Mouse (Mus musculus) midbrain, embryonic 15.5 days (tissue): ENCODE data around the gene Irf4. TPM values are rescaled to one million over a fixed set of nuclear protein-coding genes. Genes with fewer than 3 reads are reported as not detected.

Source experiments
- ATAC-seq: fragments of 200-750 bp; cut with Nextera tagmentation; replicated peaks from 2 replicates; pipeline ENCODE4 v1.8.0; 2017; ENCODE audit warnings: moderate TSS enrichment
- H3K27ac ChIP-seq: fragments of 300-500 bp; sonication (generic); 2 replicates; pipeline ENCODE4 v1.5.1; 2015; ENCODE audit warnings: mild to moderate bottlenecking, inconsistent platforms
- H3K27me3 ChIP-seq: fragments of 300-500 bp; sonication (generic); replicated peaks from 2 replicates; pipeline ENCODE4 v1.6.1; 2015; ENCODE audit warnings: inconsistent platforms
- H3K36me3 ChIP-seq: fragments of 300-500 bp; sonication (generic); replicated peaks from 2 replicates; pipeline ENCODE4 v1.6.1; 2015; ENCODE audit warnings: inconsistent platforms
- H3K4me1 ChIP-seq: fragments of 300-500 bp; sonication (generic); 2 replicates; pipeline ENCODE4 v1.6.1; 2015; ENCODE audit warnings: inconsistent platforms
- H3K4me2 ChIP-seq: fragments of 300-500 bp; sonication (generic); 2 replicates; pipeline ENCODE4 v1.6.1; 2015; ENCODE audit warnings: inconsistent platforms, mild to moderate bottlenecking, moderate library complexity
- H3K4me3 ChIP-seq: fragments of 300-500 bp; sonication (generic); 2 replicates; pipeline ENCODE4 v1.5.1; 2015; ENCODE audit warnings: mild to moderate bottlenecking, inconsistent platforms
- H3K9ac ChIP-seq: fragments of 300-500 bp; sonication (generic); 2 replicates; pipeline ENCODE4 v1.6.1; 2015; ENCODE audit warnings: mild to moderate bottlenecking, inconsistent platforms
- H3K9me3 ChIP-seq: fragments of 300-500 bp; sonication (generic); 2 replicates; pipeline ENCODE4 v1.6.1; 2016; ENCODE audit warnings: inconsistent platforms
- WGBS: fragments of 180-500 bp; shearing (Covaris S2); methylation state at CpG from one replicate; pipeline ENCODE4 v1.1.7; 2015; ENCODE audit warnings: mixed read lengths; 5-methylcytosine and 5-hydroxymethylcytosine counted together
- polyA plus RNA-seq: library from polyadenylated mRNA; unstranded; fragments of >200 nt; fragmentation: Nextera tagmentation; extraction: Ambion mirVana; gene quantifications from 2 replicates; pipeline ENCODE4 v1.2.1, GENCODE M21; 2015

The Irf4 gene
- polyA plus RNA-seq: 0.08 and 0.17 TPM in 2 replicates

DNA sequence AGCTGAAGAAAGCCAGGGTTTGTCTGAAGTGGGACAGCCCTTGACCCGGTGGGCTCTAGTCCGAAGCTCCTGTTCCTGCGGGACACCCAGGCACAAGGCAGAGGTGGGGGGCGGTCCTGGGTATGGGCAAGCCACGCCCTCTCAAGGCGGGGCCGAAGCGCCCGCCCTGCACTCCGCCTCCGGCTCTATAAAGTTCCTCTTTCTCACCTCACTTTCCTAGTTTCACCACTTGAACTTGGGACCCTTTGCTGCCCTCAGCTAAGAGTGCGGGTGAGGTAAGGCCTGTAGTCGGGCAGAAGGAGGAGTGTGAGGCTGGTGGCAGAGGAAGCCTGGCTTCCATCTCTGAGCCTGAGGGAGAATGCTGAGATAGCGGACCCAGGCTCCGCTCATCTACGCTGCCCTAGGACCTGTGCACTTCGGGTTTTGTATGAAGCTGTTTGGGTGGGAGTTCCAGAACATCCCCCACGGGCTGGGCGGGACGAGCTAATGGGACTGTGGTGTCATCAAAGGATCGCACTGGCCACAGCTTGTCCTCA is at the start of gene Irf4:
Gene Irf4 (plus strand): TSS at position 206 of the 536 bp plus-strand sequence.
- peaks cover 21% of the 10 kb centered on the region for H3K4me1 ChIP-seq
- peaks cover 47% of the 10 kb centered on the region for H3K27me3 ChIP-seq
- H3K36me3 ChIP-seq: no peaks in the 10 kb centered on the region
- peak within 1 kb of the TSS; percentile 35 for H3K4me3 ChIP-seq
- H3K9me3 ChIP-seq: no peaks in the 10 kb centered on the region
- under 1% methylated on average over 21 of the region's 21 CpGs for WGBS
- peak; percentile 70 for ATAC-seq
- H3K27ac ChIP-seq: no peak within 1 kb of the TSS
- H3K9ac ChIP-seq: no peak within 1 kb of the TSS
- peak within 1 kb of the TSS; percentile 57 for H3K4me2 ChIP-seq

DNA sequence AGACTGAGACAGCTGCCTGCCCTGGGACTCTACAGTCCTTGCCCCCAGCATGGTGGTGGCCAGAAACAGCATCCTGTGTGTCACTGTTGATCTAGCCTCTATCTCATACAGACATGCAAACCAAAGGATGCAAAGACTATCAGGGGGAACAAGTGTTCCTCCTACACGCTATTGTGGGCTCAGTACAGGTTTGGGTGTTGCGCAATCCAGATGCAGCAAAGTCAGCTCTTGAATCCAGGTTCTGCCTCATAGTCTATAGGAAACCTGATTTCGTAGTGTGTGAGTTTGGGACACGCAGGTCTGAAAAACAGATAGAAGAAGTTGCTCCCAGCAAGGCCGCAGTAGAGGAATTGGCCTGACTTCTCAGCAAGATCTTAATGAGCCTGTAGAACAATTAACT is 46.3 kb upstream of the Irf4 start:
- no peak for ATAC-seq
- Histone ChIP-seq H3K9me3 (no peaks in the 10 kb centered on the region), H3K4me3 (no peak overlapping the region), H3K9ac (no peak overlapping the region), H3K27me3 (no peaks in the 10 kb centered on the region), H3K4me1 (no peaks in the 10 kb centered on the region), H3K4me2 (no peak overlapping the region), H3K36me3 (no peaks in the 10 kb centered on the region), H3K27ac (no peak overlapping the region)
- 97% methylated on average over 5 of the region's 5 CpGs for WGBS

DNA sequence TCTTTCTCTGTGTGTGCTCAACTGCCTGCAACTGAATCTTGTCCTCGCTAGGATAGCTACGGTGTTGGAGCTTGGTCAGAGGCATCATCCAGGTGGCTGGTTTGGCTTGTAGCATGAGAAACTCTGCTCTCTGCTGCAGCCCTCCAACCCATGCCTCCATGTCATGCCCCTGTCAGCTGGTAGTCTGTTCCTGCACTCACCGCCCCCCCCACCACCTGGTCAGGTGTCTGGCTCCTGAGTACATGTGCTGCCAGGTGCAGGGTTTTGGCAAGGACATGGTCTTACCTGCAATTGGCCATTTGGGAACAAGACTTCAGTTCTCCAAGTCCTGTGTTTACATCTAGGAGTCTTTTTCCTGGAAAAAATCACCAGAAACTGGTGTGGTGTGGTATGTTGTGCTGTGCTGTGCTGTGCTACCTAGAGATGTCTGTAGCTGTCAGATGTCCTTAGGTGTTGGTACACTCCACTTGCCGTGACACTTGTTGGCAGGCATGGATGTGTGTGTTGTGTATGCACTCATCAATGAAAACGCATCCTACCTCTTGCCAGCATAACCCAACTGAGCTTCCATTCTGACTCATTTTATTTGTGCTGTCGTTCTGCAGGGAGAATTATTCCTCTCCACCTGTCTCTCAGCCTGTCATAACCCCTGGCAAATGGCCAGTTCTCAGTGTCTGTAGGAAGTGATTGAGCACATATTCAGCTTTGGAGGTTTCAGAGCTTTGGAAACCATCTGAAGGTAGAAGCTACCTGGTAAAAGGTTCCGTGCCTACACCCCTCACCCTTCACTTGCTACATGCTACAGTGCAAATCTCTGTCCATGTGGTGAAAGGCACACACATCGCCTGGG is 44.6 kb upstream of the Irf4 start:
- Histone ChIP-seq H3K9me3 (no peaks in the 10 kb centered on the region), H3K27ac (no peak overlapping the region), H3K27me3 (no peaks in the 10 kb centered on the region), H3K9ac (no peak overlapping the region), H3K4me1 (no peaks in the 10 kb centered on the region), H3K4me2 (no peak overlapping the region), H3K36me3 (0 out of 2 replicates have a peak, but pooled peaks cover 7% of the 10 kb centered on the region), H3K4me3 (no peak overlapping the region)
- 87% methylated on average over 8 of the region's 8 CpGs for WGBS
- ATAC-seq: no peak

DNA sequence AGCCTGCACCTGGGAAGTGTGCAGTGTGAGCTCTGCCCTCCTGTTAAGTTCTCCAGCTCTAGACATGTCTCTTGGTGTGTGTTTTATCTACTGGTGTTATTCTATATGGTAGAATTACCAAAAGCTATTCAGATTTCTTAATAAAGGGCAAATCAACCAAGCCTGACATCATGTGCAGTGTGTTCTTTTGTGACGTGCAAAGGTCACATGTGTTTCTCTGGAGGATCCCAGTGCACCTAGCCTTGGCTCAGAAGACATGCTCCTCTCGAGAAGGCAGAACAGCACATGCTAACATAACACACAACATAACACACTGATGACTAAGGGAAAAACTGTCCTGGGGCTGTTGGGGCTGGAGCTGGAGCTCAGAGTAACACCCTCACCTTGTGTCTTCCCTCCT is 38.0 kb upstream of the Irf4 start:
- Histone ChIP-seq H3K4me3 (no peak overlapping the region), H3K4me2 (no peak overlapping the region), H3K27ac (no peak overlapping the region), H3K36me3 (0 out of 2 replicates have a peak, but pooled peaks cover 7% of the 10 kb centered on the region), H3K4me1 (no peaks in the 10 kb centered on the region), H3K27me3 (no peaks in the 10 kb centered on the region), H3K9ac (no peak overlapping the region), H3K9me3 (no peaks in the 10 kb centered on the region)
- no peak for ATAC-seq
- 81% methylated on average over 2 of the region's 2 CpGs for WGBS

DNA sequence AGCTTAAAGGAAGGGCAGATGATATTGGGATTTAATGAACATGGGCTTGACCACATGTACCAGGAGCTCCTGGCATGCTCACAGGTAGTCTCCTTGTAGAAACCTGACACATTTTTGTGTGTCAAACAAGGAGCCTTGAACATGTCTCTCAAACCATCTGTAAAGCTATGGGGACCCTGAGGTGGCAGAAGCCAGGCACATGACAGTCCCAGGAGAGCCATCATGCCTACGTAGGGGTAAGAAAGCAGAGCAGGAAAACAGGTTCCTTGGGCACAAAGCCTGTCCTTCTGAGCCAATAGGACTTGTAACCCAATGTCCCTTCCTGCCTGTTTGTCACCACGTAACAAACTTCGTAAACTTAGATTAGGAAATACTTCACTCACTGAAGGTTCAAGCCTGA is 37.3 kb upstream of the Irf4 start:
- no peak overlapping the region for H3K4me2 ChIP-seq
- no peak overlapping the region for H3K27ac ChIP-seq
- no peaks in the 10 kb centered on the region for H3K9me3 ChIP-seq
- H3K27me3 ChIP-seq: no peaks in the 10 kb centered on the region
- no peaks in the 10 kb centered on the region for H3K4me1 ChIP-seq
- no peak overlapping the region for H3K4me3 ChIP-seq
- WGBS: 95% methylated on average over 3 of the region's 3 CpGs
- no peak for ATAC-seq
- H3K9ac ChIP-seq: no peak overlapping the region
- H3K36me3 ChIP-seq: 0 out of 2 replicates have a peak, but pooled peaks cover 7% of the 10 kb centered on the region

DNA sequence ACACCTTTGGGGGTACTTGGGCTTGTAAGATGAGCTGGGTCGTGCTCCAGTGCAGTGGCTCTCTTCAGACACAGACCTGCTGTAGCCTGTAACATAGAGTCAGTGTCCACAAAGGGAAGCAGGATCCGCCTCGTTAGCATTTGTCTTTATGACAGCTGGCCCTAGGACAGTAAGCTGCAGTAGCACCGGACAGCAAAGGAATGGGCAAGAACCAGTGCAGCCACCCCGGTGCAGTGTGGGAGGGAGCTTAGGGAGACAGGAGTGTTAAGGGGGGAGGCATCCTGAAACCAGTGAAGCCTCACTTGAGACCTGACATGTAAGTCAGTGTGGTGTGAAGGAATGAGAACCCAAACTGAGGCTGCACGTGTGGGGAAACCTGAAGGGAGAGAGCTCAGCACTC is 36.7 kb upstream of the Irf4 start:
- no peak overlapping the region for H3K27ac ChIP-seq
- no peak overlapping the region for H3K4me2 ChIP-seq
- no peak overlapping the region for H3K9ac ChIP-seq
- no peak overlapping the region for H3K4me3 ChIP-seq
- no peaks in the 10 kb centered on the region for H3K4me1 ChIP-seq
- no peaks in the 10 kb centered on the region for H3K27me3 ChIP-seq
- 83% methylated on average over 6 of the region's 6 CpGs for WGBS
- peak; percentile 13; the same call in 1 of the 2 replicates for ATAC-seq
- 0 out of 2 replicates have a peak, but pooled peaks cover 7% of the 10 kb centered on the region for H3K36me3 ChIP-seq
- no peaks in the 10 kb centered on the region for H3K9me3 ChIP-seq

DNA sequence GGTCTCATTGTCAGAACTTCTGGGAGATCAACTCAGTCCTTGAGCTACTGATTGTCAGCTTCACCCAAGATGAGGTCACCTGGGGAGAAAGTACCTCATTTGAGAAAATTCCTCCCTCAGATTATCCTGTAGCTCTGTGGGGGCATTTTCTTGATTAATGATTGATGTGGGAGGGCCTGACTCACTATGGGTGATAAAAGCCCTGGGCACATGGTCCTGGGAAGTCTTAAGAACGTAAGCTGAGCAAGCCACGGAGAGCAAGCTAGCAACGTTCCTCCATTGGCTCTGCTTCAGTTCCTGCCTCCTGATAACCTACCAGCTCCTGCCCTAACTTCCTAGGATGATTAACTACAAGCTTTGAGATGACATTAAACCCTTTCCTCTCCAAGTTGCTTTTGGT is 35.4 kb upstream of the Irf4 start:
- Histone ChIP-seq H3K9me3 (no peaks in the 10 kb centered on the region), H3K4me3 (no peak overlapping the region), H3K27ac (no peak overlapping the region), H3K9ac (no peak overlapping the region), H3K27me3 (no peaks in the 10 kb centered on the region), H3K36me3 (0 out of 2 replicates have a peak, but pooled peaks cover 5% of the 10 kb centered on the region), H3K4me2 (no peak overlapping the region), H3K4me1 (no peaks in the 10 kb centered on the region)
- no peak for ATAC-seq
- WGBS: 89% methylated on average over 3 of the region's 3 CpGs

DNA sequence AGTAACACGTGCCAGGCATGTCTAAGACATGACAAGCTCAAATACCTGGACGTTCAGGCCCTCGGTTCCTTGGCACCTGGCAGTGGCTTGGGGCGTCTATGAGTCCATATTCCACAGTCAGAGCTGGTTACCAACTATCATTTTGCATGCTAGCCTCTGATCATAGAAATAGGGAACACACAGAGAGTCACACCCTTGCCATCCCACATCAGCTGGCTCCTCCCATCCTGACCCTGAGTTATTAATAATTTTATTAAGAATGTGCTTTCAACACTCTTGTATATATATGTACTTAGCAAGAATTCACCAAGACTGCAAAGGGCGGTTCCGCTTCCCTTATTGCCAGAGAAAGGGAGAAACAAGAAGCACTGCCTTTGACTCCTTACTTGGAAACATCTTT is 34.5 kb upstream of the Irf4 start:
- Histone ChIP-seq H3K36me3 (no peaks in the 10 kb centered on the region), H3K9me3 (no peaks in the 10 kb centered on the region), H3K4me2 (no peak overlapping the region), H3K27me3 (no peaks in the 10 kb centered on the region), H3K4me1 (no peaks in the 10 kb centered on the region), H3K4me3 (no peak overlapping the region), H3K27ac (no peak overlapping the region), H3K9ac (no peak overlapping the region)
- 92% methylated on average over 6 of the region's 6 CpGs for WGBS
- ATAC-seq: no peak

DNA sequence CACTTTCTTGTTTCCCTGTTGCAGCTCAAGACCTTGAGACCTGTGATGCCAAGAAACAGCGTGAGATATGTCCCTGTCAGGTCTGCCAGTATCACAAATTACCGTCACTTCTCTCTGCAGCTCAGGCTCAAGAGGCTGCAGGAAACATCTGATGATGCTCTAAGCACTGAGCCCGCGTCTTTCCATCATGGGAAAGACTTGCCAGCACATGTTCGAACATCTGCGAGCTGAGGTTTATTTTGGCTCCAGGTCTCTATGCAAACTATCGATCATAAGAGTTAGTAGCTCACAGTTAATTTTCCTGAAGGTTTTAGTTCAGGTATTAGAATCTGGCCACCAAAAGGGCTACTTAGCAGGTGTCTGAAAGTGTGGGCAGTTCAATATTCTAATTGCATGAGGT is 34.0 kb upstream of the Irf4 start:
- 96% methylated on average over 7 of the region's 7 CpGs for WGBS
- Histone ChIP-seq H3K4me3 (no peak overlapping the region), H3K27me3 (no peaks in the 10 kb centered on the region), H3K9me3 (no peaks in the 10 kb centered on the region), H3K4me1 (no peaks in the 10 kb centered on the region), H3K9ac (no peak overlapping the region), H3K27ac (no peak overlapping the region), H3K4me2 (no peak overlapping the region), H3K36me3 (no peaks in the 10 kb centered on the region)
- no peak for ATAC-seq

DNA sequence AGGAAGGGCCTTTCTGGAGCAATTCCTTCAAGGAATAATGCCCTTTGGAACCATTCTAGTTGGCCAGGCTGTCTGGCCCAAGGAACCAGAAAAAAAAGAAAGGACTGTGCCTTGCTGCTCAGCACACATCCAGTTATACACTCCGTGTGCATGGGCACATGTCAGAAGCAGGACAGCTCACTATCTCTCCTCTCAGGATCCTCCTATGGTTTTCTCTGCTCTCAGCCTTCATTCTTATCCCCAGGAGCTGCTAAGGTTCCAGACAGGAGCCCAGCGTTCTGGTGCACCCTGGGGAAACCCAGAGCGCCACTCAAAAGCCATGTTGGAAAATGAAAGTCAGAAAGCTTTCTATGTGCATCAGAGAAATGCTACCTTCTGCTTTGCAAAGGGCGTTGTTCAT is 33.5 kb upstream of the Irf4 start:
- Histone ChIP-seq H3K36me3 (no peaks in the 10 kb centered on the region), H3K9ac (no peak overlapping the region), H3K4me3 (no peak overlapping the region), H3K4me1 (no peaks in the 10 kb centered on the region), H3K9me3 (no peaks in the 10 kb centered on the region), H3K27ac (no peak overlapping the region), H3K27me3 (no peaks in the 10 kb centered on the region), H3K4me2 (no peak overlapping the region)
- no peak for ATAC-seq
- 88% methylated on average over 4 of the region's 4 CpGs for WGBS

DNA sequence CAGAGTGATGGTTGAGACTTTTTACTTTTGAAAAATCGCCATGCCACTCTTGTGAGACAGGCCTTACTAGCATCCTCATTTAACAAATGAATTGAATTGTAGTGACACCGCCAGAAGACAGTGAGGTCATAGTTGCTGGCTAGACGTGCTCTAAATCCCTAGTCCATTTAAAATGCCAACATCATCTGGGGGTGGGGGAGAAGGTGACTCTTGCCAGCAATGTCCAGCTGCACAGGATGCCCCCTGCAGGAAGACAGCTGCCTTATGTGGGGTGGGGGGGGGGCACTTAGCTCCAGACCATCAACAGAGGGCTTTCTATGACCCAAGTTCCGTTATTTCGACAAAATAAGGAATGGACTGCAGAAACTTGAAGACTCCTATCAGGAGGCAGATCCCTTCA is 32.4 kb upstream of the Irf4 start:
- Histone ChIP-seq H3K36me3 (no peaks in the 10 kb centered on the region), H3K9ac (no peak overlapping the region), H3K27me3 (no peaks in the 10 kb centered on the region), H3K4me1 (no peaks in the 10 kb centered on the region), H3K27ac (no peak overlapping the region), H3K4me2 (no peak overlapping the region), H3K9me3 (no peaks in the 10 kb centered on the region), H3K4me3 (no peak overlapping the region)
- ATAC-seq: no peak
- WGBS: 72% methylated on average over 5 of the region's 5 CpGs

DNA sequence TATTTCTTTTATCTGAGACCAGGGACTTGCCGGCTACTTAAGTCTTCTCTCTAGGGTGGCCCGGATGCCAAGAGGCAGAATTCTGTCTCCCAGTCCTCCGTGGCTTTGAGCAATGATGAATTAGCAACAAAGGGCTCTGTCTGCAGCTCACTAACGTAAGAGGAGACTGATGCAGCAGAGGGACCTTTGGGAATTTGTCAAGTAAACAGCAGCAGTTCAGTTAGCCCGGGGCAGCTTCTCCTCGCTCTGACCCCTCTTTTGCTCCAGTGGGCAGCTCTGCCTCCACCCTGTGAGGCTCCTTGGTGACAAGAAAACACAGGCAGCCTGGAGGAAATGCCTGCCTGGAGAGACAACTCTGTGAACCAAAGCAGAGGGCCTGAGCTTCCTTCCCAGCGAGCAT is 26.4 kb upstream of the Irf4 start:
- H3K4me1 ChIP-seq: peaks cover 11% of the 10 kb centered on the region
- no peaks in the 10 kb centered on the region for H3K36me3 ChIP-seq
- H3K9me3 ChIP-seq: no peaks in the 10 kb centered on the region
- H3K27me3 ChIP-seq: no peaks in the 10 kb centered on the region
- WGBS: 11% methylated on average over 7 of the region's 7 CpGs
- ATAC-seq: peak; percentile 18; the same call in 1 of the 2 replicates
- no peak overlapping the region for H3K9ac ChIP-seq
- no peak overlapping the region for H3K27ac ChIP-seq
- no peak overlapping the region for H3K4me3 ChIP-seq
- H3K4me2 ChIP-seq: no peak overlapping the region

DNA sequence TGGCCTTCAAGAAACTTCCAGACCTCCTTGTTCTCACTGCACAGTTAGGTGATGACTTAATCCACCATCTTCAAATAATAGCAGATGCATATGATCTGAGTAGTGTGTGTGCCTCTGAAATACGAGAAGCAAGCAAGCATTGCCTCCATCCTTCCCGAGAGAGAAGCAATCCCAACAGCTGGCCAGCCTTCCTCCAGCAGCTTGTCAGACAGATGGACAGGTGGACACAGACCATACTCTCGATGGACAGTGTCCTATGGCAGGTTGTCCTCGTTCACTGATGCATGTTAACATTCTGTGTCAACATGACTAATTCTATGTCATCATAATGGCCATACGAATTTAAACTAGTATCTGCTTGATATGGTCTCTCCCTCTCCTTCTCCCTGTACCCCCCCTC is 25.8 kb upstream of the Irf4 start:
- H3K36me3 ChIP-seq: no peaks in the 10 kb centered on the region
- H3K9ac ChIP-seq: no peak overlapping the region
- WGBS: 64% methylated on average over 5 of the region's 5 CpGs
- H3K27ac ChIP-seq: no peak overlapping the region
- ATAC-seq: no peak
- no peaks in the 10 kb centered on the region for H3K27me3 ChIP-seq
- H3K4me3 ChIP-seq: no peak overlapping the region
- H3K4me2 ChIP-seq: no peak overlapping the region
- no peaks in the 10 kb centered on the region for H3K9me3 ChIP-seq
- peaks cover 11% of the 10 kb centered on the region for H3K4me1 ChIP-seq
